Mouse (Mus musculus) liver, embryonic 12.5 days (tissue): ENCODE measurements around the gene Ccl12. TPM values are rescaled to one million over a fixed set of nuclear protein-coding genes. Genes with fewer than 3 reads are reported as not detected.

Source experiments
- ATAC-seq: fragments of 200-750 bp; cut with Nextera tagmentation; 2 replicates; pipeline ENCODE4 v1.8.0; 2017; ENCODE audit warnings: moderate number of reproducible peaks, mild to moderate bottlenecking, moderate library complexity
- H3K27ac ChIP-seq: fragments of 300-500 bp; sonication (generic); 2 replicates; pipeline ENCODE4 v1.5.1; 2016; ENCODE audit warnings: mild to moderate bottlenecking
- H3K27me3 ChIP-seq: fragments of 300-500 bp; sonication (generic); replicated peaks from 2 replicates; pipeline ENCODE4 v1.6.1; 2016; ENCODE audit warnings: mild to moderate bottlenecking, moderate library complexity
- H3K36me3 ChIP-seq: fragments of 300-500 bp; sonication (generic); 2 replicates; pipeline ENCODE4 v1.6.1; 2016; ENCODE audit warnings: mild to moderate bottlenecking, moderate library complexity
- H3K4me1 ChIP-seq: fragments of 300-500 bp; sonication (generic); 2 replicates; pipeline ENCODE4 v1.6.1; 2016
- H3K4me2 ChIP-seq: fragments of 300-500 bp; sonication (generic); 2 replicates; pipeline ENCODE4 v1.6.1; 2016; ENCODE audit warnings: mild to moderate bottlenecking, moderate library complexity
- H3K4me3 ChIP-seq: fragments of 300-500 bp; sonication (generic); 2 replicates; pipeline ENCODE4 v1.5.1; 2016; ENCODE audit warnings: mild to moderate bottlenecking, moderate library complexity
- H3K9ac ChIP-seq: fragments of 300-500 bp; sonication (generic); 2 replicates; pipeline ENCODE4 v1.6.1; 2016; ENCODE audit warnings: mild to moderate bottlenecking, moderate library complexity
- H3K9me3 ChIP-seq: fragments of 300-500 bp; sonication (generic); replicated peaks from 2 replicates; pipeline ENCODE4 v1.6.1; 2016; ENCODE audit warnings: mild to moderate bottlenecking, moderate library complexity
- whole genome bisulfite sequencing: fragments of 180-500 bp; shearing (Covaris S2); methylation state at CpG from one replicate; pipeline ENCODE4 v1.1.7; 2016; ENCODE audit not compliant: insufficient replicate concordance; 5-methylcytosine and 5-hydroxymethylcytosine counted together
- polyA plus RNA-seq: library from polyadenylated mRNA; unstranded; fragments of >200 nt; fragmentation: Nextera tagmentation; extraction: Ambion mirVana; gene quantifications from 2 replicates; pipeline ENCODE4 v1.2.1, GENCODE M21; 2016

Ccl12 gene
- polyA plus RNA-seq, 1 experiment from 2014 or later: 0.50 TPM

DNA sequence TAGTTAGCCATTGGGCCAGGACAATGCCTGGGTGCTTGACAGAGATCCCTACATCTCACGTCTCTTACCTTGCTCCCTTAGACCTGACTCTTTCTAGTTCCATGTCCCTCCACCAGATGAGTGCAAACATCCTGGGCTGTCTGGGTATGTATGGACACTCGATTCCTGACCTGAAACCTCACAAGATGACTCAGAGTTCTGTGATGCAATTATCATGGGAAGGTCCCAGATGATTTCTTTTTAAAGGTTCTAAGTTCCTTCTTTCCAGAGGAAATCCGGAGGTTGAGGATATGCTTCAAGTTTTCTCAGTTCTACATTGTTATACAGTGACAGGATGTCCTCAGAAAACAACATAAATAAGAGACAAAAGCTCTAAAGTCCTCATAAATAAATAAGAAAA is 20.8 kb upstream of the Ccl12 start:
- H3K36me3 ChIP-seq: no peaks in the 10 kb centered on the region
- no peaks in the 10 kb centered on the region for H3K4me1 ChIP-seq
- H3K4me3 ChIP-seq: no peak overlapping the region
- H3K27me3 ChIP-seq: no peaks in the 10 kb centered on the region
- no peak for ATAC-seq
- H3K4me2 ChIP-seq: no peak overlapping the region
- H3K27ac ChIP-seq: no peak overlapping the region
- WGBS: 45% methylated on average over 3 of the region's 3 CpGs
- no peaks in the 10 kb centered on the region for H3K9me3 ChIP-seq
- H3K9ac ChIP-seq: no peak overlapping the region

GRCm38 (mm10) chr11:82084360-82084759 is 17.3 kb upstream of the Ccl12 start:
- H3K27ac ChIP-seq: no peak overlapping the region
- no peak overlapping the region for H3K4me3 ChIP-seq
- no peaks in the 10 kb centered on the region for H3K9me3 ChIP-seq
- no peaks in the 10 kb centered on the region for H3K27me3 ChIP-seq
- no peaks in the 10 kb centered on the region for H3K36me3 ChIP-seq
- H3K9ac ChIP-seq: no peak overlapping the region
- WGBS: 80% methylated on average over 3 of the region's 3 CpGs
- H3K4me1 ChIP-seq: no peaks in the 10 kb centered on the region
- no peak for ATAC-seq
- no peak overlapping the region for H3K4me2 ChIP-seq

- Histone ChIP-seq H3K9ac (no peak overlapping the region), H3K4me1 (no peaks in the 10 kb centered on the region), H3K4me2 (no peak overlapping the region), H3K4me3 (no peak overlapping the region), H3K36me3 (no peaks in the 10 kb centered on the region), H3K27ac (no peak overlapping the region), H3K9me3 (no peaks in the 10 kb centered on the region), H3K27me3 (no peaks in the 10 kb centered on the region)
- no peak for ATAC-seq
- WGBS: 61% methylated on average over 10 of the region's 10 CpGs
Observed at GRCm38 (mm10) chr11:82099511-82100323, 1.9 kb upstream of the Ccl12 start.

DNA sequence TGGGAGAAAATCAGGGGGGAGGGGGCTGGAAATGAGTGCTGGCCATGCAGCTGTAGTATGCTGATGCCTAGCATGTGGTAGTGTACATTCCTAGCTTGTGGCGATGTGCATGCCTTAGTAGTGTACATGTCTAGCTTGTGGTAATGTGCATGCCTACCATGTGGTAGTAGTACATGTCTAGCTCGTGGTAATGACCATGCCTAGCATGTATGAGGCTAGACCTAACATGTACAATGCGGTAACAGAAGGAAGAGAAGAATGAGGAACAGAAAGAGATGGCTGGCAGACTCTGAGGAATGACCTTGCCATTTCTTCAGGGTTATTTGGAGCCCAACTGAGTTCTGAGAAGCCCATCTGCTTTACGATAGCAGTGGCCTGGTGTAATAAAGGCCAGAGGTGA is 558 bp upstream of the Ccl12 start:
- WGBS: 59% methylated on average over 4 of the region's 4 CpGs
- H3K9me3 ChIP-seq: no peaks in the 10 kb centered on the region
- H3K4me1 ChIP-seq: no peaks in the 10 kb centered on the region
- H3K27ac ChIP-seq: no peak overlapping the region
- H3K4me2 ChIP-seq: no peak overlapping the region
- no peak for ATAC-seq
- H3K4me3 ChIP-seq: no peak overlapping the region
- no peaks in the 10 kb centered on the region for H3K27me3 ChIP-seq
- no peak overlapping the region for H3K9ac ChIP-seq
- H3K36me3 ChIP-seq: no peaks in the 10 kb centered on the region

GRCm38 (mm10) chr11:82109611-82110010 is 8.0 kb downstream of the Ccl12 start:
- Histone ChIP-seq H3K27ac (no peak overlapping the region), H3K9me3 (no peaks in the 10 kb centered on the region), H3K4me1 (no peaks in the 10 kb centered on the region), H3K4me3 (no peak overlapping the region), H3K4me2 (no peak overlapping the region), H3K27me3 (no peaks in the 10 kb centered on the region), H3K36me3 (no peaks in the 10 kb centered on the region), H3K9ac (no peak overlapping the region)
- no peak for ATAC-seq

DNA sequence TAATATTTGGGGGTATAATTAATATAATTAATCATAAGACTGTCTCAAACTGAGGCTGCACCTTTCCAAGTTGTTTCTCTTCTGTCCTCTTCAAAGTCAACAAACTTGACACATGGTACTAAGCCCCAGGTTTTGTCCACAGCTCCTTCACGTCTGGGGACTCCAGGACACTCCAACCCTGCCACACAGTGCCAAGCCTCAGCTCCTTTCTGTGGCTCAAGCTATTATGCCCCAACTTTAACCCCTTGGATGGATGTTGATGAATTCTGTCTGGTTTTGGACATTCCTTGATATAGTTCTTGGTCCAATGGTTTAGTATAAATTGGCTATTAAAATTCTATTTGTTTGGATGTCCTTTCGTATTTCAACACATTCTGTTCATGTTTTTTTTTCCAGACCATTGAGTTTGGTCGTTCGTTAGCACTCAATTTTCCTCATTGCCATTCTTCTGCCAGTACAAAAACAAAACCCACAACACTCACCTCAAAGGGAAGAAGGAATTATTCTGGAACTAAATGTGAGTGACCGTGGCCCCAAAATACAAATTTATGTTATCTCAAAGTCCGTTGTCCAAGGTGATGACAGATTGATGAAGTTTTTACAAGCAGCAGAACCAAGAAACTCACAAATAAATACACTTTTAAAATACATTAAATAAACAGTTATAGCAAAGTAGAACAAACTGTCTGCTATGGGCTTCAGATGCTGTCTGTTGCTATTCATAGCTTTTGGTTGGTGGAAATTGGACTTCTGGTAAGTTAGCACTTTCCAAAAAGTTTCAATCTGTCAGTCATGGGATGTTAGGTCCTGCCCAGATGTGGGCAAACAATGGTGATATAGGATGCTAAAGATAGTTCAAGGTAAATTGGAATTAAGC is 9.0 kb downstream of the Ccl12 start:
- no peak overlapping the region for H3K4me2 ChIP-seq
- no peaks in the 10 kb centered on the region for H3K36me3 ChIP-seq
- H3K9ac ChIP-seq: no peak overlapping the region
- WGBS: 56% methylated on average over 6 of the region's 6 CpGs
- H3K27ac ChIP-seq: no peak overlapping the region
- H3K27me3 ChIP-seq: no peaks in the 10 kb centered on the region
- H3K4me3 ChIP-seq: no peak overlapping the region
- no peaks in the 10 kb centered on the region for H3K4me1 ChIP-seq
- no peak for ATAC-seq
- no peaks in the 10 kb centered on the region for H3K9me3 ChIP-seq

- ATAC-seq: no peak
- Histone ChIP-seq H3K4me1 (no peaks in the 10 kb centered on the region), H3K4me2 (no peak within 1 kb of the TSS), H3K36me3 (no peaks in the 10 kb centered on the region), H3K27me3 (no peaks in the 10 kb centered on the region), H3K9me3 (no peaks in the 10 kb centered on the region), H3K9ac (no peak within 1 kb of the TSS), H3K4me3 (no peak within 1 kb of the TSS), H3K27ac (no peak within 1 kb of the TSS)
- WGBS: 62% methylated on average over 3 of the region's 3 CpGs
Observed at GRCm38 (mm10) chr11:82114885-82115284, 13.2 kb downstream of the Ccl12 start, which contains the start of gene Ccl8. Ccl8 (plus strand) TSS chr11:82115185.

DNA sequence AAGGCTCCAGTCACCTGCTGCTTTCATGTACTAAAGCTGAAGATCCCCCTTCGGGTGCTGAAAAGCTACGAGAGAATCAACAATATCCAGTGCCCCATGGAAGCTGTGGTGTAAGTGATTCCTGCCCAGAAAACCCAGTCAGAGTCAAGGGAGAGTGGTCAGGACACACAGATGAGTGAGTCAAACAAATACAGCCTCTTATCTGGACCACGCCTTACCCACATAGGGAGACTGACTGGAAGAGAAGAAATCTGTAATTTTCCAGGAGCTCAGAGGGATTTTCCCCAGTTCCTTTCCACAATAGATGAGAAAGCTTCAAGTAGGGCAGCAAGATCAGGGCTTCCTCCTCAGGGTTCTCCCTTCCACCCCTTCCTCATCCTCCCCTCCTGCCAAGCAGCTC is 14.4 kb downstream of the Ccl12 start:
- Histone ChIP-seq H3K4me2 (no peak overlapping the region), H3K4me1 (no peaks in the 10 kb centered on the region), H3K27me3 (no peaks in the 10 kb centered on the region), H3K27ac (no peak overlapping the region), H3K9me3 (no peaks in the 10 kb centered on the region), H3K36me3 (no peaks in the 10 kb centered on the region), H3K9ac (no peak overlapping the region), H3K4me3 (no peak overlapping the region)
- 55% methylated on average over 3 of the region's 3 CpGs for WGBS
- ATAC-seq: no peak

DNA sequence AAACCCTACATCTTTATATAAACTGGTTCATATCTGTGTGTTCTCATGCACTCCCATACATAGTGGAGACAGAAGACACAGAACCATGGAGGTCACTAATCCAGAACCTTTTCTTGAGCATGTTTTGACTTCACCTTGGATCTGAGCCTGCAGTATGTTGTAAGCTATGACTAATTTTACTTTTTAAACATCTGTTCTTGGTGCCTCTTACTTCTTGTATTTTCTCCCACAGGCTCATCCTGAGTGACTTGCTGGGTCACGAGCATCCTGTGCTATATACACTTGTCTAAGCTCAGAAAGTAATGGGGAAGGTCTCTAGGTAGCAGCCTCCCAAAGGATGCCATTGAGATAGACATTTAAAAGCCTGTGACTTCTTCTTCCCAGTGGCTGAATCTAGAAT is 31.3 kb downstream of the Ccl12 start:
- H3K4me2 ChIP-seq: no peak overlapping the region
- no peaks in the 10 kb centered on the region for H3K36me3 ChIP-seq
- H3K4me3 ChIP-seq: no peak overlapping the region
- H3K27ac ChIP-seq: no peak overlapping the region
- ATAC-seq: no peak
- no peaks in the 10 kb centered on the region for H3K9me3 ChIP-seq
- 30% methylated on average over 1 of the region's 1 CpGs for WGBS
- no peaks in the 10 kb centered on the region for H3K27me3 ChIP-seq
- no peak overlapping the region for H3K9ac ChIP-seq
- H3K4me1 ChIP-seq: no peaks in the 10 kb centered on the region

DNA sequence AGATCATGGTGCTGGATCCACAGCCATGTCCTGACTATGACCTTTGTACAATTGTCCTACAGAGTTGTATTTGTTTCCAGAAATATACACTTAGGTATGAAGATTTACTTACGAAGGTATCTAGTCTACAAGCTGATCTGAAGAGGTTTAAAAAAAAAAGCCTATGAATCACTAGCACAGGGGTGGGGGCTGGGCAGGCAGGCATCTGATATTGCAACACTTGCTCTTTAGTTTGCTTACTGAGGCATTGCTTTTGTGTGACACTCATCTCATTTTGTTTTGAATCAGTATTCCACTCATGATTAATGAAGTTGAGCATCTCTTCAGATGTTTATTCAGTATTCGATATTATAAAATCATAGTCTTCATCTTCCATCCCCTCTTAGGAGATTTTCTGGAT is 34.6 kb downstream of the Ccl12 start:
- Histone ChIP-seq H3K9ac (no peak overlapping the region), H3K27ac (no peak overlapping the region), H3K4me1 (no peaks in the 10 kb centered on the region), H3K9me3 (no peaks in the 10 kb centered on the region), H3K4me2 (no peak overlapping the region), H3K27me3 (no peaks in the 10 kb centered on the region), H3K4me3 (no peak overlapping the region), H3K36me3 (no peaks in the 10 kb centered on the region)
- 61% methylated on average over 2 of the region's 2 CpGs for WGBS
- ATAC-seq: no peak

GRCm38 (mm10) chr11:82139492-82140094 is 37.9 kb downstream of the Ccl12 start:
- Histone ChIP-seq H3K4me2 (no peak overlapping the region), H3K27ac (no peak overlapping the region), H3K4me1 (no peaks in the 10 kb centered on the region), H3K9me3 (no peaks in the 10 kb centered on the region), H3K36me3 (no peaks in the 10 kb centered on the region), H3K9ac (no peak overlapping the region), H3K27me3 (no peaks in the 10 kb centered on the region), H3K4me3 (no peak overlapping the region)
- ATAC-seq: no peak
- whole genome bisulfite sequencing: 62% methylated on average over 7 of the region's 7 CpGs
